Mouse (Mus musculus) kidney, adult 2 months (tissue): ENCODE measurements around the gene Zan.

Experiments used
- CTCF ChIP-seq: fragments of 200-500 bp; conservative IDR thresholded peaks from 2 replicates; pipeline ENCODE4 v1.5.1; 2011; ENCODE audit warnings: low read depth, mild to moderate bottlenecking, control low read depth, low read length, moderate library complexity, mixed read lengths; ENCODE audit not compliant: insufficient read depth, insufficient read length
- POLR2A ChIP-seq: fragments of 200-500 bp; IDR thresholded peaks from one replicate; pipeline ENCODE4 v1.6.1; 2011; ENCODE audit warnings: low read depth, low read length, control low read depth

- TF ChIP-seq CTCF (no peak), POLR2A (no peak)
Measured at GRCm38 (mm10) chr5:137347856-137348255, 129.0 kb downstream of the Zan start.
